Mouse (Mus musculus): Measurements from ENCODE around the gene Aig1. TPM values are rescaled to one million over a fixed set of nuclear protein-coding genes. Genes with fewer than 3 reads are reported as not detected.

Gene Aig1
- polyA plus RNA-seq, 1 experiment from 2014 or later = 11.2 TPM

DNA sequence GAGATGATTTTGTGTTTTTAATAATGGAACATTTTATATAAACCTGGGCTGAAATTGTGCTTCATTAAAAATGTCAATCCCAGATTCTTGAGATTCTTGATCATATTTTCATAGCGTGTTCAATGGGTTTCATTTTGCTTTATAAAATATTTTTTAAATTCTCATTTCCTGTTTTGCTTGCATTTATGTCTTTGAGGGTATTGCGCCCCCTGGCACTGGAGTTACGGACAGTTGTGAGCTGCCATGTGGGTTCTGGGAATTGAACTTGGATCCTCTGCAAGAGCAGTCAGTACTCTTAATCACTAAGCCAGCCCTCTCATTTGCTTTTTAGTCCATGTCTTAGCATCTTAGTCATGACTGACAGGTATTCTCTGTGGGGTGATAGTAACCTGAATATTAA, 1.8 kb upstream of the Aig1 start:
- no peak overlapping the region for H3K27ac ChIP-seq
- peaks cover 11% of the 10 kb centered on the region; the same call in 1 of the 2 replicates for H3K4me1 ChIP-seq
- 88% methylated on average over 3 of the region's 3 CpGs for WGBS
- DNase-seq (ENCODE audit: low spot score) = no peak
- H3K36me3 ChIP-seq = no peaks in the 10 kb centered on the region
- H3K4me3 ChIP-seq = no peak overlapping the region
- no peaks in the 10 kb centered on the region for H3K9me3 ChIP-seq (replicated peaks)
- H3K27me3 ChIP-seq (ENCODE audit: low read depth, poor library complexity, severe bottlenecking) = no peaks in the 10 kb centered on the region; the same call in 1 of the 2 replicates

DNA sequence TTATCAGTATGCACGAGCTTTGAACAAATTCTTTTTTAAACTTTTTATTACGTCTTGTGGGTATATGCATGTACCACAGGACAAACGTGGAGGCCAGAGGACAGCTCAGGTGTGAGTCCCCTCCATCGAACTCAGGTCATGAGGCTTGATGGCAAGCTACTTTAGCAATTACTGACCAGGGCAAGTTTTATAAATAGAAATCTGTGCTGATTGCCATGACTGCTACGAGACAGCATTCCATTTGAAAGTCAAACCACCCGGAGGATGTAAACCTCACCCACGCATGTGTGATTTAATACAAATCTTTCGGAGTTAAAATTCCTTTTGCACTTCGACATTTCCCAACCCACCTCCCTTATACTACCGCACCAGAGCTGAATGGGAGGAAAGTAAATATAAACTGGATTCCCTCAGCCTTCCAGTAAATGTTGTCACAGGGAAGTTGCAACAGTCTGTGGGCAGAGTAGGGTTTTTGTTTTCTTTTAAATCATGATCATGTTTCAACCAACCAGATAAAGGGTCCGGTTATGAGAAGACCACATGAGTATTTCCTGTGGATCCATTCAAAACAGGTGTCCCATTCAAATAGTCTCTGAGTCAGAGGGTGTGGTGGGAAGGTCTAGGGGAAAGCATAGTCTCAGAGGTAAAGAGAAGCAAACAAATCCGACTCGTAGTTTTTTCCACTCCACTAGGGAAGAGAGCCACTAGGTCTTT, 699 bp upstream of the Aig1 start:
- peak overlapping the region; percentile 79 for H3K4me3 ChIP-seq
- peaks cover 11% of the 10 kb centered on the region; the same call in 1 of the 2 replicates for H3K4me1 ChIP-seq
- no peak overlapping the region for H3K27ac ChIP-seq
- no peak for DNase-seq (ENCODE audit: low spot score)
- WGBS = 60% methylated on average over 13 of the region's 13 CpGs
- H3K36me3 ChIP-seq = no peaks in the 10 kb centered on the region
- no peaks in the 10 kb centered on the region; the same call in 1 of the 2 replicates for H3K27me3 ChIP-seq (ENCODE audit: low read depth, poor library complexity, severe bottlenecking)
- H3K9me3 ChIP-seq (replicated peaks) = no peaks in the 10 kb centered on the region

DNA sequence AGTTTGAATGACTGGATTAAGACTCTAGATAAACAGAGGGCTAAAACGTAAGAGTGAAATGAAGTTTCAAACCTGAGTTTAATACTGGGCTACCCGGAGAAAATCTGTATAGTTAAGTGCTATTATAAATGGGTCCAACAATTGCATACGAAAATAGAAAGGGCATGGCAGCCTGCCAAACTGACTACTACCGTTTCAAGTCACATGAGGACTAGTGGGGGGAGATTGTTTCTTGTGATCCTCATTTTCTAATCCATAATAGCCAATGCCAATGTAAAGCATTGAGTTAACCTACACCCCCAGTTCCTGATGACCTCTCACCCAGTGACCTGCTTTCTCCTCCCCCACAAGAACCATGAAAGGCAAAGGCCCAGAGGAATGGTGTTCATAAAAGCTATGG, 2.4 kb downstream of the Aig1 start:
- no peak overlapping the region for H3K4me3 ChIP-seq
- H3K4me1 ChIP-seq = peaks cover 16% of the 10 kb centered on the region
- no peak for DNase-seq (ENCODE audit: low spot score)
- no peaks in the 10 kb centered on the region; the same call in 1 of the 2 replicates for H3K27me3 ChIP-seq (ENCODE audit: low read depth, poor library complexity, severe bottlenecking)
- no peak overlapping the region for H3K27ac ChIP-seq
- 87% methylated on average over 4 of the region's 4 CpGs for WGBS
- no peaks in the 10 kb centered on the region for H3K9me3 ChIP-seq (replicated peaks)
- no peaks in the 10 kb centered on the region for H3K36me3 ChIP-seq

DNA sequence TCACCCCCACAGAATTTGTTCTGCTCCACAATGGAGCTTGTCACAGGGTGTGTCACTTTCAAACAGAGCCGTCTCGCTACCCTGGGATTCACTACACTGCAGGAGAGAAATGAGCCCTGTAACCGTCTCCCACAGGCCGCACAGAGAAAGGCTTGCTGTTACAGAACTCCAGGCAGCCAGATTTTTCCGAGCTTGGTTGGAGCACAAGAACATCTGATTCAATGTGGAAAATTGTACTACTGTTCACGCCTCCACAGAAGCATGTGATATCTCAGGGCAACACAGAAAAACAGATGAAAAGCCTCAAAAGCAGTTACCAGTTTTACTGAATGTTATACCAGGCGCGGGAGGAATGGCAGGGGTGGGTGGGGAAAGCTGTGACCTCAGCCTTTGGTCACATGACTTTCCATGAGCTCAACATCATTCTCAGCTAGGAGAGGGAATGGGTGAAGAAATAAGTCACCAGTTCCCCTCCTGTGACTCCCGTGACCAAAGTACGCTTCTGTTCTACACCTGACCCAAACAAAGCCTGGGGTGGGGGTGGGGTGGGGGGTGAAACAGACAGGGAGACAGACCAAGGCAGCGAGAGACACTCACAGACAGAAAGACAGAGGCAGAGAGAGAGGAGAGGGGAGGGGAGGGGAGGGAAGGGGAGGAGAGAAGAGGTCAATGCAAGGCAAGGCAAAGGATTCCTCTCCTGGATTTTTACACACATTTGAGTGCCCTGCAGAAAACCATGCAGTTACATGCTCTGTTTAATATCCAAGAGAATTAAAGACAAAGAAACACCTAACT, 7.5 kb downstream of the Aig1 start:
- H3K36me3 ChIP-seq = no peaks in the 10 kb centered on the region
- DNase-seq (ENCODE audit: low spot score) = no peak
- H3K27me3 ChIP-seq (ENCODE audit: low read depth, poor library complexity, severe bottlenecking) = no peaks in the 10 kb centered on the region
- no peak overlapping the region for H3K27ac ChIP-seq
- 32% methylated on average over 11 of the region's 11 CpGs for WGBS
- peaks cover 16% of the 10 kb centered on the region; the same call in 1 of the 2 replicates for H3K4me1 ChIP-seq
- H3K9me3 ChIP-seq (replicated peaks) = no peaks in the 10 kb centered on the region
- peak overlapping the region; percentile 28; the same call in 1 of the 2 replicates for H3K4me3 ChIP-seq

DNA sequence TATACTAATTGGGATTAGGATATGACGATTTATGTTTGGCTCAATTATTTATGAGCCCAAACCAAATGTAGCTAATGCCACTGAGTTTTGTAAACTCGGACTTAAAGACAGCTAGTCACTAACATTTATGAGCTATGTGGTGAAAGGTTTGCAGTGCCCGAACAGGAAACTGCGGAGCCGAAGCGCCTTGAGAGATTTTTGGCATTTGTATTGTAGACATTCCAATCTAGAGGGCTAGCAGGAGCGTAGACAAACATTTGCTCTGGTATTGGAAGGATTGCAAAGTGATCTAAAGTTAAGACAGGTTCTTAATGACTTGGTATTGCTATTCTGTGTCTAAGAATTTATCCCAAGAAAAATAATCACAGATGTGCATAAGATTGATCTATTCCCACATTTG, 12.3 kb downstream of the Aig1 start:
- no peak for DNase-seq (ENCODE audit: low spot score)
- Histone ChIP-seq H3K4me3 (no peak overlapping the region), H3K27me3 (ENCODE audit: low read depth, poor library complexity, severe bottlenecking) (no peaks in the 10 kb centered on the region), H3K27ac (no peak overlapping the region), H3K36me3 (no peaks in the 10 kb centered on the region), H3K4me1 (peaks cover 21% of the 10 kb centered on the region), H3K9me3 (replicated peaks) (no peaks in the 10 kb centered on the region)
- 84% methylated on average over 7 of the region's 7 CpGs for WGBS

DNA sequence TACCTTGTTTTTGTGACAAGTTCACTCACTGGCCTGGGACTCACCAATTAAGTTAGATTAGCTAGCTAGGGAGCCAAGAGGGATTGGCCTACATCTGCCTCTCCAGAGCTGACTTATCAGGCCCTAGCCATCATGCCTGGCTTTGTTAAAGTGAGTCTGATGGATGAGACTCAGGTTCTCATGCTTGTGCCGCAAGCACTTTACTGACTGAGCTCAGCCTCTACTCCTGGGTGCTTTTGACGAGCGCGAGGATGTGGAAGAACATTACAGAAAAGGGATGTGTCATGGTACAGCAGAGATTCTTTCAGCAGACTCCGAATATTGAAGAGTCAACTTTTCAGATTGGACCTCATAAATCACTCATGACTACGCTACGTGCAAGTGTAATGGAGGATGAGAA, 12.8 kb downstream of the Aig1 start:
- WGBS = 86% methylated on average over 7 of the region's 7 CpGs
- no peak for DNase-seq (ENCODE audit: low spot score)
- Histone ChIP-seq H3K27me3 (ENCODE audit: low read depth, poor library complexity, severe bottlenecking) (no peaks in the 10 kb centered on the region), H3K4me3 (no peak overlapping the region), H3K36me3 (no peaks in the 10 kb centered on the region), H3K27ac (no peak overlapping the region), H3K4me1 (peaks cover 22% of the 10 kb centered on the region), H3K9me3 (replicated peaks) (no peaks in the 10 kb centered on the region)

DNA sequence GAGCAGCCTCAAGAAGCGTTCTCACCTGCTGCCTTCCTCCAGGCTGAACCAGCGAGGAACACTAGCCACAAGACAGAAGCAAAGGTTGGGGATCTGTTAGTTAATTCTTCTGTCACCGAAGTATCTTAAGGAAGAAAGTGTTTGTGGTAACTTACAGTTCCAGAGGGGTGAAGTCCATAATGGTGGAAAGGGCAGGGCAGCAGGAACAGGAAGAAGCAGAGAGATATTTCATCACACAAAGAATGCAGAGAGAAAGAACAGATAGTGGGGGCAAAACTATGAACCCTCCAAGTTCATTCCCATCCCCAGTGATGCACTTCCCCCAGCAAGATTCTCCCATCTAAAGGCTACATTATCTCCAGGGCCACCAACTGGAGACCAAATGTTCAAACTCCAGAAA, 13.7 kb downstream of the Aig1 start:
- no peak overlapping the region for H3K27ac ChIP-seq
- no peaks in the 10 kb centered on the region for H3K9me3 ChIP-seq (replicated peaks)
- DNase-seq (ENCODE audit: low spot score) = no peak
- no peaks in the 10 kb centered on the region for H3K27me3 ChIP-seq (ENCODE audit: low read depth, poor library complexity, severe bottlenecking)
- peaks cover 22% of the 10 kb centered on the region for H3K4me1 ChIP-seq
- H3K36me3 ChIP-seq = no peaks in the 10 kb centered on the region
- no peak overlapping the region for H3K4me3 ChIP-seq
- WGBS = 83% methylated on average over 3 of the region's 3 CpGs

DNA sequence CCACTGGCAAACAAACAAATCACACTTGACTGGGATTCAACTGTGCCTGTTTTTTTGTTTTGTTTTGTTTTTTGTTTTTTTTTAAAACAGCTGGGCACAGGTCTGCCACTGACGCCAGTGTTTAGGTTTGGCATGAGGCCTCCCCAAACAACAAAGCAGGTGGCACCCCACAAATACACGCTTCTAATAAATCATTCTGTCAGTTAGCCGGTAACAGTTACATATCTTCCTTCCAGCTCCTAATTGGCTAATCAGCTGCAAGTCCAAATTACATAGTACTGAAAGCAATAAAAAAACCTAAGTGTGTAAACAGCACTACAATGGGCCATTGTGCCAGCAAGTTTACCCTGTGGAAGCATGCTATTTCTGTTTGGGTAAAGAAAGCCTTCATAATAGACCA, 18.7 kb downstream of the Aig1 start:
- Histone ChIP-seq H3K36me3 (no peaks in the 10 kb centered on the region), H3K27me3 (ENCODE audit: low read depth, poor library complexity, severe bottlenecking) (no peaks in the 10 kb centered on the region), H3K27ac (no peak overlapping the region), H3K9me3 (replicated peaks) (no peaks in the 10 kb centered on the region), H3K4me1 (peaks cover 23% of the 10 kb centered on the region), H3K4me3 (no peak overlapping the region)
- 27% methylated on average over 3 of the region's 3 CpGs for whole genome bisulfite sequencing
- DNase-seq (ENCODE audit: low spot score) = no peak

DNA sequence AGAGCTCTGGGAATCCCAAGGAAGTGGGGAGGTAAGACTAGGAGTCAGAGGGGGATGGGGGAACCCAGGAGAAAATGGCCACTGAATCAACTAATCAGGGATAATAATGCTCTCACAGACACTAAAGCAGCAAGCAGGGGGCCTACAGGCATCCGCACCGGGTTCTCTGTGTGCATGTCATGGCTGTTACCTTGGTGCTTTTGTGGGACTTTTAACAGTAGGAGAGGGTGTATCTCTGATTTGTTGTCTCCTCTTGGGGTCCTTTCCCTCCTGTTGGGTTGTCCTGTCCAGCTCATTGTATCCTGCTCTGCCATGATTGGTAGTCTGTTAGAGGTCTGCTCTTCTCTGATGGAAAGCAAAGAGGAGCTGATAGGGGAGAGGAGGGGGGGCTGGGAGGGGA, 19.6 kb downstream of the Aig1 start:
- Histone ChIP-seq H3K27me3 (ENCODE audit: low read depth, poor library complexity, severe bottlenecking) (no peaks in the 10 kb centered on the region), H3K4me1 (peaks cover 25% of the 10 kb centered on the region), H3K27ac (no peak overlapping the region), H3K36me3 (no peaks in the 10 kb centered on the region), H3K4me3 (no peak overlapping the region), H3K9me3 (replicated peaks) (no peaks in the 10 kb centered on the region)
- DNase-seq (ENCODE audit: low spot score) = no peak
- WGBS = 53% methylated on average over 2 of the region's 2 CpGs

DNA sequence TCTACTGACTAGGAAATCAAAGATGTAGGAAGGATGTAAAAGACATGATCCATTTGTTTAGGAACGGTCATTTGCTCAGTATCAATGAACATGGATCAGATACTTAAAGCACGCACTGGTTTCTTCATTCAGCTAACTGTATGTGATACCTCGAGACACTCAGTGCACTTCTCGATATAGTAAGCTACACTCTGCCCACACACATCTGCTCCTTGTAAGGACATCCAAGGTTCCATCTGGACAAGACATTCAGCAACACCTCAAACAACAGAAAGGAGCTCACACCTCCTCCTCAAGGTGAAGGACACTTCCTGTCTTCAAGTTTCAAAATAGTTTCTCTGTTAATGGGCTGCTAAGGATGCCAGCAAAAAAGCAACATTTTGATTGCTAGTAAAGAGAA, 23.9 kb downstream of the Aig1 start:
- 80% methylated on average over 4 of the region's 4 CpGs for WGBS
- DNase-seq (ENCODE audit: low spot score) = no peak
- peaks cover 12% of the 10 kb centered on the region for H3K4me1 ChIP-seq

DNA sequence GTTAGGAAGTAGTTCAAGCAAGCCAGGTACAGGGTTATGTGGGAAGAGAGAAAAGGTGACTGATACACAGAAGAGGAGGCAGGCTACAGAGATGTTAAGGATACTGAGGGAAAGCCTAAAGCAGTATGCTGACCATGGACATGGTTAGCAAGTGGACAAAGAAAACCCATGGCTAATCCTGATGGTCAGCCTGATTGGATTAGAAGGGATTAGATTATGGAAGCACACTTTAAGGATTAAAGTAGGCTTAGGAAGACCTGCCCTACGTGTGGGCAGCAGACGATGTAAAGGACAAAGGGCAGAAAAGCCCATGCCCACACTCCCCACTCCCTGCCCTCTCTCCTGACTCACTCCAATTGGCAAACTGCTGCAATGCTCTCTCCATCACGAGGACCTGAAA, 25.0 kb downstream of the Aig1 start:
- H3K27ac ChIP-seq = no peak overlapping the region
- H3K36me3 ChIP-seq = no peaks in the 10 kb centered on the region
- no peaks in the 10 kb centered on the region for H3K27me3 ChIP-seq (ENCODE audit: low read depth, poor library complexity, severe bottlenecking)
- no peak for DNase-seq (ENCODE audit: low spot score)
- H3K9me3 ChIP-seq (replicated peaks) = no peaks in the 10 kb centered on the region
- H3K4me1 ChIP-seq = peaks cover 3% of the 10 kb centered on the region; the same call in 1 of the 2 replicates
- WGBS = 72% methylated on average over 3 of the region's 3 CpGs
- H3K4me3 ChIP-seq = no peak overlapping the region

More for the DNA sequence above, 23.9 kb downstream of the Aig1 start:
- Histone ChIP-seq H3K27me3 (ENCODE audit: low read depth, poor library complexity, severe bottlenecking) (no peaks in the 10 kb centered on the region), H3K27ac (no peak overlapping the region), H3K36me3 (no peaks in the 10 kb centered on the region), H3K9me3 (replicated peaks) (no peaks in the 10 kb centered on the region), H3K4me3 (no peak overlapping the region)

DNA sequence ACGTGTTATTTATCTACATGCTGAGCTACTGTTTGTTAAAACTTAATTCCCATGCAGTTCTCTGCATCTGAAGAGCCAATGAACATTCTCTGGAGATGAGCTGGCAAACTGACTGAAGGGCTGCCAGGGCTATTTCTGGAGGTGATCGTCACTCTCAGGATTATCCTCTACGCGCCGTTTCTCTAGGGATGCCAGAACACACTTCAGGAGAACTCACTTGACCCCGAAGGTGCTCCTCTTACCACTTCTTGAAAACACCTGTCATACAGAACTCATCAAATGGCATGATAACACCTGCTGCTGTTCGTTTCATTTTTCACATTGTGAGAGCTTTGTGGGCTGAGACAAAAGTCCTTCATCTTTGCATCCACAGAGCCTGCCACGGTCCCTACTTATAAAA, 25.9 kb downstream of the Aig1 start:
- Histone ChIP-seq H3K9me3 (replicated peaks) (no peaks in the 10 kb centered on the region), H3K27me3 (ENCODE audit: low read depth, poor library complexity, severe bottlenecking) (no peaks in the 10 kb centered on the region), H3K27ac (no peak overlapping the region), H3K36me3 (no peaks in the 10 kb centered on the region), H3K4me3 (no peak overlapping the region), H3K4me1 (peaks cover 3% of the 10 kb centered on the region; the same call in 1 of the 2 replicates)
- no peak for DNase-seq (ENCODE audit: low spot score)
- WGBS = 85% methylated on average over 8 of the region's 8 CpGs

DNA sequence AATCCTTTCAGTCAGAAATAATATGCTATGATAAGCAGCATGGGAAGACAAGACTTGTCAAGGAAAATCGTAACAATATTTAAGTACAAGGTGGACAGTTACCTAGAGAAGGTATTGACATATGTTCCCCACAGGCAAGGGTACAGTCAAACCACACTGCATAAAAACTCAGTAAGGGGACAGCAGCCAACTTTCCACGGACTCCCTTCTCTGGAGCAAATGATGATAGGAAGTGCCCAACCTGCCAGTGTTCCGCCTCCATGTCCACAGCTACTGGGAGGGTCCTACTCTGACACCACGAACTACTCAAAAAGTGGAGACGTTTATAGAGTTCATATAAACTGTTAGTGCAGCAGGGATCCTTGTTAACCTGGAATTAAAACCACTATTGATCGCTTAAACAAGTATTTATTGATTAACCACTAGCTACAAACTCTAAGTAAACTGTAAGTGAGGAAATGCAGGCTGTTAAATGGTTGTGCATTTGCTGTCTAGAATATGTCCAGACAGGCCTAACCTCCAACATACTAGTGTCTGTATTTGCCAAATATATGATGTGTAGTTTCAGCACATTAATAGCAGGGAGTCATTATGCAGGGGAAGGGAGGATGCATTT, 30.2 kb downstream of the Aig1 start:
- no peak overlapping the region for H3K4me3 ChIP-seq
- H3K36me3 ChIP-seq = no peaks in the 10 kb centered on the region
- no peak overlapping the region for H3K27ac ChIP-seq
- H3K4me1 ChIP-seq = no peaks in the 10 kb centered on the region
- no peaks in the 10 kb centered on the region for H3K9me3 ChIP-seq (replicated peaks)
- no peak for DNase-seq (ENCODE audit: low spot score)
- H3K27me3 ChIP-seq (ENCODE audit: low read depth, poor library complexity, severe bottlenecking) = no peaks in the 10 kb centered on the region
- WGBS = 88% methylated on average over 6 of the region's 6 CpGs

All from limb, embryonic 10.5 days (tissue).